Mouse (Mus musculus) brain, embryonic 14.5 days (tissue): ENCODE results near the gene Ndufc1.

Experiments used
- CTCF ChIP-seq: fragments of 200-500 bp; IDR thresholded peaks from 2 replicates; pipeline ENCODE4 v1.5.1; 2012; ENCODE audit warnings: inconsistent platforms, mild to moderate bottlenecking, moderate library complexity, borderline replicate concordance; ENCODE audit not compliant: insufficient read depth, insufficient read length; ENCODE audit errors: extremely low read depth
- POLR2A ChIP-seq: fragments of 200-500 bp; IDR thresholded peaks from 2 replicates; pipeline ENCODE4 v1.6.1; 2012; ENCODE audit warnings: mild to moderate bottlenecking, inconsistent platforms, borderline replicate concordance; ENCODE audit not compliant: poor library complexity, insufficient read depth, insufficient read length, severe bottlenecking; ENCODE audit errors: extremely low read depth

GRCm38 (mm10) chr3:51357624-51358023 is 51.2 kb downstream of the Ndufc1 start:
- TF ChIP-seq POLR2A: no peak
- no peak for TF ChIP-seq CTCF
